Mouse (Mus musculus): ENCODE results near the gene Tsks.

Tsks gene

GRCm38 (mm10) chr7:44975117-44975419 is 32.1 kb downstream of the Tsks start:
- DNase-seq (ENCODE audit: low read depth, low spot score), result no peak

- DNase-seq (ENCODE audit: low read depth, low spot score), result no peak
Observed at GRCm38 (mm10) chr7:44978300-44978699, 35.3 kb downstream of the Tsks start.

DNA sequence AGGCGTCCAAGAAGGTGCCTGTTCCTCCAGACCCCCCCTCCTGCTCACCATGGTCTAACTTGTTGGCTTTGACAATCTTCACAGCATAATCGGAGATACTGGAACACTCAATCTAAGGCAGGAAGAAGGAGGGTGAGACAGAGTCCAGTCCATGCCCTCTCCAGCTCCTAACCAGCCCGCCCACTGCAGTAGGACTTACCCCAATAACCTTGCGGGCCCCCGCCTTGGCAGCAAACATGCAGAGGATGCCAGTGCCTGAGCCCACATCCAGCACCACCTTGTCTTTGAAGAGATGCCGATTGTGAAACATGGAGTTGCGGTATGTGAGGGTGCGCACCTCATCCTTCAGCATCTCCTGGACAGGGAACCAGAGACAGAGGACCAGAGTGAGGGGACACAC is 38.5 kb downstream of the Tsks start:
- DNase-seq (ENCODE audit: low read depth, low spot score), result no peak

- DNase-seq (ENCODE audit: low read depth, low spot score), result peak; percentile 79
Observed at GRCm38 (mm10) chr7:44983085-44983484, 40.1 kb downstream of the Tsks start.

GRCm38 (mm10) chr7:44983944-44984832 is 41.2 kb downstream of the Tsks start:
- no peak for DNase-seq (ENCODE audit: low read depth, low spot score)

- DNase-seq (ENCODE audit: low read depth, low spot score), result no peak
Observed at GRCm38 (mm10) chr7:44984833-44985164, 41.8 kb downstream of the Tsks start.

DNA sequence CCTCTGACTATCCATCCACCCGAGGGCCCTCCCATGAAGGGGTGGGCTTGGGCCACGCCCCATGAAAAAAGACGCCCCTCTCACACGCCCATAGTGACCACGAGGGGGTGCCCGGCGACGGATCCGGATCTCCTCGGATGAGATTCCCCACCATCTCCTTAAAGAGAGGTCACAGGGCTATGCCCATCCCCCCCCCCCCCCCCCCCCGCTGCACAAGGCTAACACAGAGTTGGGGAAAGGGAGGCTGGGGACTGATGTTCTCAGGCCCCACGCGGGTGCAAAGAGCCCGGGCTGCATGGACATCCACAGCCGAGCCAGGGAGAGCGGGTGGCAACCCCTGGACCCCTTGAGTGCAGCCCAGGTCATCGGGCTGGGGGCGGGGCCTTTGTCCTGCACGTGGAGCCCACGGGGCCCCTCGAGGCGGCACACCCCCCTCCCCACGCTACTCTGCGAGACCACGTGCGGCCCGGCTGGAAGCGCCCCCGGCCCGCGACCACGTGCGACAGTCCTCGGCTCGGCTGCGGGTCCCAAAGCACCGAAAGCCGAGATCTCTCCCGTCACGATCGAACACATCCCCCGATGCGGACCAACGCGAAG is 42.7 kb downstream of the Tsks start:
- peak; percentile 76 for DNase-seq (ENCODE audit: low read depth, low spot score)

DNA sequence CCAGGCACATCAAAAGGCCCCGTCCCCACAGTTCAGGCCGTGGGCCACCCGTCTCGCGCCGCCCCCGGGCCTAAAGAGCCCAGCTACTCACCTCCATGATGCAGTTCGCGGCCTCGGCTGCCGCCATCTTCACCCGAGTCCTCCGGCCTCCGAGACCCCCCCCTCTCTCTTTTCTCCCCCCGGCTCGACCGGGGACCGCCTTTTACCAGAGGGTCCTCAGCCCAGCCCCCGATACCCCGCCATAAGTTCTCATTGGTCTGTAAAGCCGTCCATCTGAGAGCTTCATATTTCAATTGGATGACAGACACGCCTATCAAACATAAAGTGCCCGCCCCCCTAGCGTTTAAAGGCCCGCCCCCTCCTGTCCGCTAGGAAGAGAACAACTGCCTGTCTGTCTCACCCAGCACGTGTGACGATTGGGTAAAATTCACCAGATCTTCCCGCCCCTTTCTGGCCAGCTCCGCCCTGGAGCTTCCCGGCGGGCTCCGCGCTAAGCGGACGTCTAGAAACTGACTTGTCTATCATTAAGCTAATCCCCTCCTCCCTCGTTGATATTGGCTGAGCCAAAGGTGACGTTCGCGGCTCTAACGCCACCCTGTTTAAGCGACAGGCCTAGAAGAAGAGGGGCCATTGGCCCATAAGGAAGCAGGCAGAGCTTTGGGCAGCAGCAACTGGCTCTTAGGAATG is 43.3 kb downstream of the Tsks start, which contains the start of gene Prmt1:
Gene Prmt1 (minus strand): TSS at position 377 of the 687 bp plus-strand sequence.
- DNase-seq (ENCODE audit: low read depth, low spot score), result peak; percentile 100

GRCm38 (mm10) chr7:44986879-44987718 is 44.1 kb downstream of the Tsks start:
- no peak for DNase-seq (ENCODE audit: low read depth, low spot score)

- no peak for DNase-seq (ENCODE audit: low read depth, low spot score)
Observed at GRCm38 (mm10) chr7:44996672-44997071, 53.7 kb downstream of the Tsks start.

- peak; percentile 96 for DNase-seq (ENCODE audit: low read depth, low spot score)
Observed at GRCm38 (mm10) chr7:44997231-44997939, 54.4 kb downstream of the Tsks start, which contains the start of gene Irf3. TSS of gene Irf3 (plus strand) at chr7:44997648.

DNA sequence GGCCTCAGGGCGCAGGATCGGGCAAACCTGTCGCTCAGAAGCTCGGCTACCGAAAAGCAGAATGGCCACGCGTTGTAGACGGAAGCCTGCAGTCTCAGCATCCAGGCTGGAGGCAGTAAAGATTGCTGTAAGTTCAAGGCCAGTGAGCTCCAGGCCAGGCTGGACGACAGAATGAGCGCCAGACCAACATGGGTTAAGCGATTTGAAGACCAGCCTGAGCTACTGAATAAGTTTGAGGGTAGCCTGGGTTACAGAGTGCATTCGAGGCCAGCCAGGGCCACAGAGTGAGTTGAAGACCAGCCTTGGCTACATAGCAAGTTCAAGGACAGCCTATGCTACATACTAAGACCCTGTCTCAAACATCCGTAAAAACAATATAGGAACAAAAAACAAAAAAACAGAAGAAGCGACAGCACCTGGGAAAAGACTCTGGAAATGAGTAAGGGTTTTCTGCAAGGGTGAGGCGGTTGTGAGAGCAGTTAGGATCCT is 55.0 kb downstream of the Tsks start:
- no peak for DNase-seq (ENCODE audit: low read depth, low spot score)

DNA sequence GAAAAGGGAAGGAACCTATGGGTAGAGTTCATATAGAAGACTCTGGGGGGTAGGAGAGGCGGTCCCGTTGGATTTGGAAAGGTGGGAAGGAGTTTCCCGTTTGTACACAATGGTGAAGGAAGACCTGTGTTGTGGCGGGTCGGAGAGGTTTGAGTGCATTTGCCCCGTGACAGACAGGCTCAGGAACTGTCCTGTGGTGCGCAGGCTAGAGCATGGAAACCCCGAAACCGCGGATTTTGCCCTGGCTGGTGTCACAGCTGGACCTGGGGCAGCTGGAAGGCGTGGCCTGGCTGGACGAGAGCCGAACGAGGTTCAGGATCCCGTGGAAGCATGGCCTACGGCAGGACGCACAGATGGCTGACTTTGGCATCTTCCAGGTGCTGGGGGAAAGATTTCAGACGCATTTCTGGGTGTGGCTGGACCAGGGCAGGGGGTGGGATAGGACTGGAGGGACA is 55.5 kb downstream of the Tsks start, which contains the start of gene Bcl2l12:
Gene Bcl2l12 (minus strand): TSS at position 212 of the 455 bp plus-strand sequence.
- no peak for DNase-seq (ENCODE audit: low read depth, low spot score)

DNA sequence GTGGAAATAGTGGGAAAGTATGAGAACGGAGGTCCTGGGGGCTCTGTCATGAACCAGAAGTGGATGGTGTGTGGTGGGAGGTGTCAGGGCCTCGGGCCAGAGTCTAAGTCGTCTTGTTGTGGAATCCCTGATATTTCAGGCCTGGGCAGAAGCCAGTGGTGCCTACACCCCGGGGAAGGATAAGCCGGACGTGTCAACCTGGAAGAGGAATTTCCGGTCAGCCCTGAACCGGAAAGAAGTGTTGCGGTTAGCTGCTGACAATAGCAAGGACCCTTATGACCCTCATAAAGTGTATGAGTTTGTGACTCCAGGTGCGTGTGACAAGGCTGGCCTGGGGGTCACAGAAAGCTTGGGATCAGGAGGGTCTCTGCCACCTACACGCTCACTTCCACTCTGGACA is 56.7 kb downstream of the Tsks start:
- no peak for DNase-seq (ENCODE audit: low read depth, low spot score)

DNA sequence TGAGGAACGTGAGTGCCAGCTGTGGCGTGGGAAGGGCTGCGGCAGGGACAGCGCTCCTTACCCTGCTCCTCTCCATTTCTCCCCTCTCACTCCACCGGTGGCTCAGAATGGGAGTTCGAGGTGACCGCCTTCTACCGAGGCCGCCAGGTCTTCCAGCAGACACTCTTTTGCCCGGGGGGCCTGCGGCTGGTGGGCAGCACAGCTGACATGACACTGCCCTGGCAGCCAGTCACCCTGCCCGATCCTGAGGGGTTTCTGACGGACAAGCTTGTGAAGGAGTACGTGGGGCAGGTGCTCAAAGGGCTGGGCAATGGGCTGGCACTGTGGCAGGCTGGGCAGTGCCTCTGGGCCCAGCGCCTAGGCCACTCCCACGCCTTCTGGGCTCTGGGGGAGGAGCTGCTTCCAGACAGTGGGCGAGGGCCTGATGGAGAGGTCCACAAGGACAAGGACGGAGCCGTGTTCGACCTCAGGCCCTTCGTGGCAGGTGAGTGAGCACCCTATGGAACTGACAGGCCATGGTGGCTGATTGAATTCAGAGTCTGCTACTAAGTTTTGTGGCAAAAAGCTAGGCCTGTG is 57.6 kb downstream of the Tsks start:
- no peak for DNase-seq (ENCODE audit: low read depth, low spot score)

- no peak for DNase-seq (ENCODE audit: low read depth, low spot score)
Observed at GRCm38 (mm10) chr7:45002440-45002839, 59.4 kb downstream of the Tsks start.

DNA sequence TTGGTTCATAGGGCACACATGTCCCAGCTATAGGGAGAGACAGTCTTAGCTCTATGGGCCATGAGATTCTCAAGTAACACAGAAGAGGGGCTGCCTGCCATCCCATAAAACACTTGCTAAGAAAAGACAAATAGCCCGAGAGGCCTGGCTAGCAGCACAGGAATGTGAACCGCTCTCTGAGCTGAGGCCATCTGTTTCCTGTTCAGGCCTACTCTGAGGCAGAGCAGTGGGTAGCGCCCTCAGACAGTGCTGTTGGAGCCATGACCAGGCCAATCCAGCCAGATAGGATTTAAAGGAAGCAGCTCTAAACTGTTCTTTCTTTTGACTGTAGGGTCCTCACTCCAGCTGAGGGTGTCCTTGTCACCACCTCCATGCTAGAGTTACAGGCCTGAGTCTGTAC is 61.5 kb downstream of the Tsks start:
- DNase-seq (ENCODE audit: low read depth, low spot score), result no peak

DNA sequence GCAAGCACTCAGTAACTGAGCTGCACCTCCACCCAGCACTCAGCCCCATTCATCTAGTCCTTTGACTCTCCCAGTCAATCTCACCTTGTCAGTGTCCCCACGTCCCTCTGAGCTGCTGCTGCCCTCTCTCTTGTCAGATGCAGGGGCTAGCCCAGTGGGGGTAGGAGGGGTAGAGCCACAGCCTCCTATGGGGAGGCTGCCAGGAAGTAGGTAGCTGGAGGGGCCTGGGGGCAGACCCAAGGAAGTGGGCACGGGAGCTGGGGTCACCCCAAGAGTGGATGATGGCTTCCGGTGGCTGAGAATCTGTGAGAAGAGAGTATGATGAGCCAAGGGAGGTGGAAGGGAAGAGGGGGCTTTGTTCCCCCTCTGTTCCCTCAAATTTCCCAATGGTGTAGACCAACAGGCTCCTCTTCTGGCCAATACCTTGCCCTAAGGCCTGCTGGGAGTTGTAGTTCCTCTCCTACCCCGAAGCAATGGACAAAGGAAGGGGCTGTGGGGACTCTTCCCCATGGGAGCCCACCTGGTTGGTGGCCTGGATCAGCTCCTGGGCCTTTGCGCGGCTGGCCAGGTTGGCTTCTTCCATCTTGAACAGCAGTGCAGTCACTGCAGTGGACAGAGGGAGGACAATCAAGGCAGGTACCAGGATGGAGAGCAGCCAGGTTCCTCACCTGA is 62.5 kb downstream of the Tsks start:
- no peak for DNase-seq (ENCODE audit: low read depth, low spot score)

DNA sequence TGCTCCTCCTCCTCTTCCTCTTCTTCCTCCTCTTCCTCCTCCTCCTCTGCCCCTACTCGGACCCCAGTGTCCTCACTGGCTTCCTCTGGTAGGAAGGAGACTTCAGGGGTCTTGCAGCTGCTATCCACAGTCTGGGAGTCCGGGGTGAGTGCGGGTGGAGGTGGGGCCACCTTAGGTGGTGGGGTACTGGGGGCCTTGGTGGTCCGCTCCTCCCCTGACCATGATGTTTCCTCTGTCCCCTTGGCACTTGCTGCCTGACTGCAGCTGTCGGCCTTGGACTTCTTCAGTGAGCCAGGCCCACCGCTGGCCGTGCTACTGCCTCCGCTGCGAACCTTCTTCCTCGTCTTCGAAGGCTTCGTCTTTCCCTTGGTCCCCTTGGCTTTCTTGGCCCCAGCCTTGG is 63.5 kb downstream of the Tsks start:
- no peak for DNase-seq (ENCODE audit: low read depth, low spot score)

DNA sequence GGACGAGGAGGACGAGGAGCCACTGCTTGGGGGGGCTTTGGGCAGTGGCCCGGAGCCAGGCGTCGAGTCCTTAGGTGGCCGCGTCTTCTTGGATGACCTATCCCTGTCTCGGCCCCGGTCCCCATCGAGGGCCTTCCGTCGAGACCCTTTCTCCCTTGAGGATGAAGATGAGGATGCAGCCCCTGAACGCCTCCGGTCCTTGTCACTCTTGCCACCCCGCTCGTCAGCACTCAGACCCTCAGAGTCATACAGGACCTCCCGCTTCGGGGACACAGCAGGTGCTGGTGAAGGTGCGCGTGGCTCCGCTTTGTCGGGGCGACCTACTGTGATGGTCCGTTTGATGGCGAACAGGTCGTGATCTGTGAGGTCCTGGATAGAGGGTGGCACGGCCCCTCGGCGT is 64.1 kb downstream of the Tsks start:
- no peak for DNase-seq (ENCODE audit: low read depth, low spot score)

Measured in forelimb bud, embryonic 11.5 days (tissue).